Mouse (Mus musculus) midbrain, embryonic 13.5 days (tissue): Measurements from ENCODE around the gene Adgrf1. TPM values are rescaled to one million over a fixed set of nuclear protein-coding genes. Genes with fewer than 3 reads are reported as not detected.

Experiments used
- ATAC-seq: fragments of 200-750 bp; cut with Nextera tagmentation; 2 replicates; pipeline ENCODE4 v1.8.0; 2017; ENCODE audit warnings: mild to moderate bottlenecking, moderate TSS enrichment, moderate library complexity
- H3K27ac ChIP-seq: fragments of 300-500 bp; sonication (generic); 2 replicates; pipeline ENCODE4 v1.5.1; 2015; ENCODE audit warnings: inconsistent platforms, mild to moderate bottlenecking, moderate library complexity
- H3K27me3 ChIP-seq: fragments of 300-500 bp; sonication (generic); 2 replicates; pipeline ENCODE4 v1.6.1; 2015; ENCODE audit warnings: mild to moderate bottlenecking, inconsistent platforms
- H3K36me3 ChIP-seq: fragments of 300-500 bp; sonication (generic); 2 replicates; pipeline ENCODE4 v1.6.1; 2015; ENCODE audit warnings: mild to moderate bottlenecking, inconsistent platforms
- H3K4me1 ChIP-seq: fragments of 300-500 bp; sonication (generic); replicated peaks from 2 replicates; pipeline ENCODE4 v1.6.1; 2015; ENCODE audit warnings: inconsistent platforms
- H3K4me2 ChIP-seq: fragments of 300-500 bp; sonication (generic); replicated peaks from 2 replicates; pipeline ENCODE4 v1.6.1; 2015; ENCODE audit warnings: moderate library complexity, mild to moderate bottlenecking, inconsistent platforms
- H3K4me3 ChIP-seq: fragments of 300-500 bp; sonication (generic); replicated peaks from 2 replicates; pipeline ENCODE4 v1.5.1; 2015; ENCODE audit warnings: mild to moderate bottlenecking, inconsistent platforms
- H3K9ac ChIP-seq: fragments of 300-500 bp; sonication (generic); replicated peaks from 2 replicates; pipeline ENCODE4 v1.6.1; 2015; ENCODE audit warnings: mild to moderate bottlenecking, inconsistent platforms
- H3K9me3 ChIP-seq: fragments of 300-500 bp; sonication (generic); 2 replicates; pipeline ENCODE4 v1.6.1; 2016; ENCODE audit warnings: mild to moderate bottlenecking, inconsistent platforms
- WGBS: fragments of 180-500 bp; shearing (Covaris S2); methylation state at CpG from one replicate; pipeline ENCODE4 v1.1.7; 2015; 5-methylcytosine and 5-hydroxymethylcytosine counted together
- polyA plus RNA-seq: library from polyadenylated mRNA; unstranded; fragments of >200 nt; fragmentation: Nextera tagmentation; extraction: Ambion mirVana; gene quantifications from 2 replicates; pipeline ENCODE4 v1.2.1, GENCODE M21; 2015

The Adgrf1 gene
- polyA plus RNA-seq, 1 experiment from 2014 or later = not detected

DNA sequence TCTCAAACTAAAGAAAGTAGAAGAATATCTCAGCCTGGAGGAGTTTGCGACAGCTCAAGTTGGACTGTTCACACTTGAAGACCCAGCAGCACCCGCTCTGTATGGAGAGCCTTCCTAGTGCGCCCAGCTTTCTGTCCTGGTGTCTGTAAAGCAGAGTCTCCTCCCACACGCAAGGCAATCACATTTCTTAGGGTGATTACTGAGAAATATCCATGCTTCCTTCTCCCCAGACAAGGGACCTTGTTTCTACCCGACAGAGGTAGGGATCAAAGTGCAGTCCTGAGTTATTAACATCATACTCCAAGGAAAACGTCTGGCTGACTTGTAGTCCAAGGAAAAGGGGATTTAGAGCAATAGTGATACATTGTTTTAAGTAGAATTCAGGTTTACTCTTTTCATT is 6.1 kb downstream of the Adgrf1 start:
- Histone ChIP-seq H3K4me1 (no peaks in the 10 kb centered on the region), H3K4me2 (no peak overlapping the region), H3K27me3 (no peaks in the 10 kb centered on the region), H3K9me3 (no peaks in the 10 kb centered on the region), H3K36me3 (no peaks in the 10 kb centered on the region), H3K27ac (no peak overlapping the region), H3K4me3 (no peak overlapping the region), H3K9ac (no peak overlapping the region)
- ATAC-seq = no peak
- WGBS = 91% methylated on average over 6 of the region's 6 CpGs

DNA sequence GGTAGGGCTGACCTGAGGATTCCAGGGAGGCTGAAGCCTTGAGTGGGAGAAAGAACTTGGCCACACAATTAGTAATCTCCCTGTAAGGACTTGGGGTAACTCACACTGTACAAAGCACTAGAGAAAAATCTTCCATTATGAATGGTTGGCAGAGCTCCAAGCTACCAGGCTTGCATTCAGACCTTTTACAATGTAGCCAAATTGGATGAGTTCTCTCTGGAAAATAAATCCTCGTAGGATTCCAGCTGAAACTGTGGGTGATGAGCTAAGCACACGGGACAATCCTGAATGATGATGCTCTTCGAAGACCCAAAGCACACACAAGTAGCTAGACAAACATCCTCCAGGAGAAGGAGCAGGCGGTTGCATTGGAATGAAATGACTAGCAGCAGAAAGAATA is 7.1 kb downstream of the Adgrf1 start:
- no peak overlapping the region for H3K4me2 ChIP-seq
- no peak overlapping the region for H3K9ac ChIP-seq
- H3K27ac ChIP-seq = no peak overlapping the region
- no peak overlapping the region for H3K4me3 ChIP-seq
- H3K9me3 ChIP-seq = no peaks in the 10 kb centered on the region
- WGBS = 58% methylated on average over 4 of the region's 4 CpGs
- H3K36me3 ChIP-seq = no peaks in the 10 kb centered on the region
- H3K4me1 ChIP-seq = no peaks in the 10 kb centered on the region
- no peaks in the 10 kb centered on the region for H3K27me3 ChIP-seq
- no peak for ATAC-seq

GRCm38 (mm10) chr17:43279671-43280070 is 9.5 kb downstream of the Adgrf1 start:
- 87% methylated on average over 7 of the region's 7 CpGs for WGBS
- no peak overlapping the region for H3K4me3 ChIP-seq

GRCm38 (mm10) chr17:43282353-43282752 is 12.2 kb downstream of the Adgrf1 start:
- H3K9ac ChIP-seq = no peak overlapping the region
- ATAC-seq = no peak
- H3K27ac ChIP-seq = no peak overlapping the region
- no peaks in the 10 kb centered on the region for H3K27me3 ChIP-seq
- 86% methylated on average over 4 of the region's 4 CpGs for WGBS
- H3K4me1 ChIP-seq = no peaks in the 10 kb centered on the region
- no peaks in the 10 kb centered on the region for H3K36me3 ChIP-seq
- no peak overlapping the region for H3K4me2 ChIP-seq
- H3K9me3 ChIP-seq = no peaks in the 10 kb centered on the region
- no peak overlapping the region for H3K4me3 ChIP-seq

More at GRCm38 (mm10) chr17:43279671-43280070, 9.5 kb downstream of the Adgrf1 start:
- Histone ChIP-seq H3K27ac (no peak overlapping the region), H3K9ac (no peak overlapping the region), H3K27me3 (no peaks in the 10 kb centered on the region), H3K4me1 (no peaks in the 10 kb centered on the region), H3K4me2 (no peak overlapping the region), H3K36me3 (no peaks in the 10 kb centered on the region), H3K9me3 (no peaks in the 10 kb centered on the region)
- ATAC-seq = no peak

DNA sequence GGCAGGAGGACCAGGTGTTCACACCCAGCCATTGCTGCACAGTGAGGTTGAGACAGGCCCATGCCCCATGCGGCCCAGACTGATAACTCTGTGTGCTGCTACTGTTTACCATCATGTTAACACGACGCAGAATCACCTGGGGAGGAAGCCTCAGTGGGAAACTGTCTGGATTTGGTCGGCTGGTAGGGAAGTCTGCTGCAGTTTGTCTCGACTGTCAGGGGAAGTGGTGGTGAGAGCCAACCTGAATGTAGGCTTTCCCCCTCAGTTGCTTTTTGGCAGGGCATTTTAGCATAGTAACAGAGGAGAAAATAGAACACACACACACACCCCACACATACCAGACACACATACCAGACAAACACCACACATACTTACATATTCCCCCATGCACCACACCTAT is 12.7 kb downstream of the Adgrf1 start:
- no peaks in the 10 kb centered on the region for H3K27me3 ChIP-seq
- H3K4me2 ChIP-seq = no peak overlapping the region
- ATAC-seq = no peak
- WGBS = 79% methylated on average over 5 of the region's 5 CpGs
- no peak overlapping the region for H3K9ac ChIP-seq
- H3K4me3 ChIP-seq = no peak overlapping the region
- H3K27ac ChIP-seq = no peak overlapping the region
- H3K9me3 ChIP-seq = no peaks in the 10 kb centered on the region
- H3K36me3 ChIP-seq = no peaks in the 10 kb centered on the region
- H3K4me1 ChIP-seq = no peaks in the 10 kb centered on the region

- Histone ChIP-seq H3K27ac (no peak overlapping the region), H3K27me3 (no peaks in the 10 kb centered on the region), H3K9me3 (no peaks in the 10 kb centered on the region), H3K4me1 (no peaks in the 10 kb centered on the region), H3K36me3 (no peaks in the 10 kb centered on the region), H3K4me3 (no peak overlapping the region), H3K4me2 (no peak overlapping the region), H3K9ac (no peak overlapping the region)
- no peak for ATAC-seq
- 95% methylated on average over 7 of the region's 7 CpGs for WGBS
These were observed 29.4 kb downstream of the Adgrf1 start for GRCm38 (mm10) chr17:43299515-43299914.

- ATAC-seq = peak; percentile 51
- H3K9me3 ChIP-seq = 0 out of 2 replicates have a peak, but pooled peaks cover 7% of the 10 kb centered on the region
- peaks cover 8% of the 10 kb centered on the region for H3K4me1 ChIP-seq
- H3K9ac ChIP-seq = no peak overlapping the region
- H3K4me2 ChIP-seq = peak overlapping the region; percentile 62
- WGBS = 44% methylated on average over 7 of the region's 7 CpGs
- H3K27ac ChIP-seq = no peak overlapping the region
- H3K36me3 ChIP-seq = no peaks in the 10 kb centered on the region
- peak overlapping the region; percentile 37 for H3K4me3 ChIP-seq
- H3K27me3 ChIP-seq = no peaks in the 10 kb centered on the region
These were observed 56.0 kb downstream of the Adgrf1 start for GRCm38 (mm10) chr17:43325986-43326671.

DNA sequence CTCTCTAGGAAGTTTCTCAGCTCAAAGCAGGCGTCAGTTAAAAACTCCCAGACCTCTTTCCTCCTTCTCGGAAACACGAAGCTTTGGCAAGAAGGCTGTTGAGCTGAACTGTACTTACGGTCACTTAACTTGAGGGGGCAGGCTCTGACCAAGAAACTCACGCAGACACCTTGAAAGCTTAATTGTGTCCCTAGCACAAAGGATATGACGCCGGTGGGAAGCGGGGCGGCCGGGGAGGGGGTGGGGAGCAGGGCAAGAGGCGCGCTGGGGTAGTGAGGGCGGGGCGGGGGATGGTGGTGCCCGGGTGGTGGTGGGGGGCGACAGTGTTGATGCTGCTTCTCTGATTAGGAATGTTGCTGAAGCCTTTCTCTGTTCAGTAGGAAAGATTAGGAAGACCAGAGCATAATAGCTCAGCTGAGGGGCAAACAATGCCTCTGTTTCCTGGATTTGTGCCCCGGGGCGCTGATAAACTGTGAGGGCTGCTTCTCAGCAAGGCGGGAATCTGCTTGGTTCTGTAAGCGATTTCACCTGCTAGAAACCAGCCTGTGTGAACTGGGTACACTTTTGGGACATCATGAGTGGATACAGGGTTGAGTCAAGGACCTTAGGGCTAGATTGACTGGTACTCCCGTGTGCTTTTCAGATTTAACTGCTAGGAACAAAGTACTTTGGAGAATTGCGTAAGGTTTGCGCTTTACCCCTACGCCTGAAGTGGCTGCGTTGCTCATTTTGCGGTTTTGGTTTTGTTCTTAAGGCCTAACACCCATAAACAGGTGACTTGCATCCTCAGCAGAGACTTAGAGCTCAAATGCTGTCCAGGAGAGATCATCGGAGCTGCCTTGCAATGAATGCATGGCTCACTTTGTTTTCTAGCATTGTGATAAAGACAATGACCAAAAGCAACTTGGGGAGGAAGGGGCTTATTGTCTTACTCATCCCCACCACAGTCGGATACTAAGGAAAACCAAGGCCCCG is 56.9 kb downstream of the Adgrf1 start:
- peak overlapping the region; percentile 79 for H3K27ac ChIP-seq
- peak overlapping the region; percentile 70 for H3K9ac ChIP-seq
- peak; percentile 93 for ATAC-seq
- peak overlapping the region; percentile 62 for H3K4me2 ChIP-seq
- 6% methylated on average over 29 of the region's 29 CpGs for WGBS
- H3K4me1 ChIP-seq = peaks cover 8% of the 10 kb centered on the region
- peak overlapping the region; percentile 37 for H3K4me3 ChIP-seq
- no peaks in the 10 kb centered on the region for H3K27me3 ChIP-seq
- H3K9me3 ChIP-seq = 0 out of 2 replicates have a peak, but pooled peaks cover 7% of the 10 kb centered on the region
- no peaks in the 10 kb centered on the region for H3K36me3 ChIP-seq

- WGBS = 67% methylated on average over 6 of the region's 6 CpGs
- no peak for ATAC-seq
- Histone ChIP-seq H3K4me3 (no peak overlapping the region), H3K36me3 (no peaks in the 10 kb centered on the region), H3K27ac (no peak overlapping the region), H3K4me1 (peaks cover 8% of the 10 kb centered on the region), H3K9me3 (0 out of 2 replicates have a peak, but pooled peaks cover 2% of the 10 kb centered on the region), H3K9ac (no peak overlapping the region), H3K27me3 (no peaks in the 10 kb centered on the region), H3K4me2 (no peak overlapping the region)
These were observed 57.7 kb downstream of the Adgrf1 start for GRCm38 (mm10) chr17:43327810-43328209.

DNA sequence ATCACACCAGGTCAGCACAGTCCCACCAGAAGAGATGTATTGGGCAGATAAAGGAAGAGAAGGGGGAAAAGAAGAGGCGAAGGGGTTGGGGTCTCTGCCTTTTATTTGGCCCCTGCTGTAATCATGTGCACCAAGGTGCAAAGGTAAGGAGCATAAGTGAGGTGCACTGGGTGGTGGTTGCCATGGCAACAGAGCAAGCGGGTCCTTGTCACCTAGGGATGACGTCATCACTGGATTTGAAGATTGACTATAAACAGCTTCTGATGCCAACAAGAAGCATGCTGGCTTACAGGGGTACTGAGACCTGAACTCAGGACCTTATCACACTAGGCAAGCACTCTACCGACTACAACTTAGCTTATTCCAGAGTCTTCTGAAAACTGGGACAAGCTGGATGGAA is 59.1 kb downstream of the Adgrf1 start:
- H3K27ac ChIP-seq = no peak overlapping the region
- 87% methylated on average over 4 of the region's 4 CpGs for whole genome bisulfite sequencing
- H3K9ac ChIP-seq = no peak overlapping the region
- H3K9me3 ChIP-seq = no peaks in the 10 kb centered on the region
- no peak for ATAC-seq
- H3K4me2 ChIP-seq = no peak overlapping the region
- H3K36me3 ChIP-seq = no peaks in the 10 kb centered on the region
- peaks cover 8% of the 10 kb centered on the region for H3K4me1 ChIP-seq
- H3K27me3 ChIP-seq = no peaks in the 10 kb centered on the region
- no peak overlapping the region for H3K4me3 ChIP-seq

DNA sequence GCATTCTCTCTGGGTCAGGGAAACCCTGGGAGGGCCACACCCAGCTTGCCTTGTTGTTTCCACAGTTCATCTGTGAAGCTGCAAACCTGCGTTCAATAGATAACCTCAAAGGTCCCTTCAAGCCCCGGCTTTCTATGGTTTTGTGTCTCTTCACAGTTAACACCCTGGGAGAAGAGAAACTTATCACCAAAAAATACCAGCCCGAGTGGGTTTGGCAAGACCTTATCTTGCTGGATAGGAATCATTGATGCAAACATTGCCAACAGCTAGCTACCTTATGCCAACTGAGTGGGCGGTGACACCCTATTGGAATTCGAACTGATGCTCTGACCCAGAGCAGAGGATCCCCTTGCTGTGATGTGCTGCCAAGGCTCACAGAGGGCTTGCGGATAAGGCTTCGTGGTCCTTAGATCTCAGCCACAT is 59.6 kb downstream of the Adgrf1 start:
- Histone ChIP-seq H3K4me2 (no peak overlapping the region), H3K9me3 (no peaks in the 10 kb centered on the region), H3K27me3 (no peaks in the 10 kb centered on the region), H3K9ac (no peak overlapping the region), H3K27ac (no peak overlapping the region), H3K4me1 (peaks cover 8% of the 10 kb centered on the region), H3K4me3 (no peak overlapping the region), H3K36me3 (no peaks in the 10 kb centered on the region)
- 90% methylated on average over 7 of the region's 7 CpGs for WGBS
- ATAC-seq = no peak

GRCm38 (mm10) chr17:43332686-43333085 is 62.6 kb downstream of the Adgrf1 start:
- no peak for ATAC-seq
- 48% methylated on average over 5 of the region's 5 CpGs for WGBS

More at GRCm38 (mm10) chr17:43332686-43333085, 62.6 kb downstream of the Adgrf1 start:
- Histone ChIP-seq H3K27me3 (no peaks in the 10 kb centered on the region), H3K36me3 (no peaks in the 10 kb centered on the region), H3K9me3 (no peaks in the 10 kb centered on the region), H3K9ac (no peak overlapping the region), H3K4me1 (no peaks in the 10 kb centered on the region), H3K4me2 (no peak overlapping the region), H3K27ac (no peak overlapping the region), H3K4me3 (no peak overlapping the region)
